Mouse (Mus musculus): ENCODE measurements around the gene Mcrs1.

DNA sequence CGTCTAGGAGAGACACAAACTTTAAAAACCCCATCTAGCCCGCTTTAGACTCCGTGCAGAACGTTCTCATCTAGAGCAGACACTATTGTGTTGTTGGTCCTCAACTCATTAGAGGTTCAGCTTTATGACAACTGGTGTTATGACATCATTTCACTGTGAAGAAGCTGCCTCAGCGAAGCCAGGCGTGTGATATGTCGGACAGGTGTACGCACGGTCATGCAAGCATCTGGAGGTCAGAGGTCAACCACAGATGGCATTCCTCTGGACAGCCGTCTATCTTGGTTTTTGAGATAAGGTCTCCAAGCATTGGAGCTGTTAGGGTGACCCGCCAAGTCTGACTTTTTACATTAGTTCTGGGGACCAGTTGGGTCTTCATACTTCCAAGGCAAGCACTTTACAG lies 38.8 kb upstream of the Mcrs1 start:
- TF ChIP-seq CTCF (IDR thresholded peaks at IDR 0.05; ENCODE audit: control insufficient read depth, insufficient read depth, low read length) = no peak
- no peak for TF ChIP-seq POLR2A (IDR thresholded peaks at IDR 0.05; ENCODE audit: borderline replicate concordance, control insufficient read depth, low read depth, low read length)

Data from bone marrow, adult 2 months (tissue).